Mouse (Mus musculus): ENCODE measurements around the gene Gm29554.
"Not testable (repeated sequence)": the region's sequence is repeated elsewhere in the genome, so short reads cannot be mapped to it uniquely, and the experiment has no call there.

Gm29554 gene

GRCm38 (mm10) chrY:12273632-12274031, at the start of gene Gm29554:
Gene Gm29554 (plus strand): TSS chrY:12273932.
- in situ Hi-C loops (cut with MboI, MseI), result not testable (repeated sequence)
